8 mouse cellular contexts compared by ENCODE assay signal in the genomic region with DNA sequence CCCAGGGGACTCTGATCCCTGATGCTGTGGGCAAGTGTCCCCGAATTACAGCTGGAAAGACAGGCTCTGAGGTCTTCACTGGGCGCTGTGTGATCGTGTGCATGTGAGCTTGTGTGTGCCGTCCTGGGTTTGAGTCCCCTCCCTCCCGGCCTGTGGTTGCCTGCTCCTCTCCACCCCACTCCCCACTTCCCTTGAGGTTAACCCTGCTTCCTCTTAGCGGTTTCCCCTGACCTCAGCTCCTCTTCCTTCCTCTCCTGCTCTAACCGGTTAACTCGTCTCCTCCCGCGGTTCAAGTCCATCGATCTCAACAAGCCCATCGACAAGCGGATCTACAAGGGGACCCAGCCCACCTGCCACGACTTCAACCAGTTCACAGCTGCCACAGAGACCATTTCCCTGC. TPM values are rescaled to one million over a fixed set of nuclear protein-coding genes. Genes with fewer than 3 reads are reported as not detected.
DNase-seq lines count a peak whose midpoint lies in the region; ATAC-seq and TF ChIP-seq lines count a peak whose summit lies in the region.

No protein-coding gene starts in this region.

- no peak for TF ChIP-seq EP300 in stomach, postnatal 0 days (optimal IDR thresholded peaks at IDR 0.05)

- H3K36me3 ChIP-seq in stomach, embryonic 14.5 days (ENCODE audit: control insufficient read depth, insufficient read depth, low read length): peaks cover 44% of the 10 kb centered on the region
- peaks cover 20% of the 10 kb centered on the region for H3K36me3 ChIP-seq in stomach, postnatal 0 days (ENCODE audit: control insufficient read depth, insufficient read depth, low read length)
- peaks cover 52% of the 10 kb centered on the region for H3K36me3 ChIP-seq in heart, embryonic 10.5 days

- no peak for ATAC-seq in stomach, embryonic 14.5 days (ENCODE audit: insufficient number of reproducible peaks, insufficient read depth, low FRiP score, low read depth)
- no peak for ATAC-seq in stomach, postnatal 0 days (ENCODE audit: low FRiP score, low TSS enrichment)

- H3K9ac ChIP-seq in stomach, embryonic 14.5 days (replicated peaks; ENCODE audit: low read depth, low read length): no peak overlapping the region
- no peak overlapping the region for H3K9ac ChIP-seq in stomach, postnatal 0 days (ENCODE audit: low read length)

- peaks cover 26% of the 10 kb centered on the region for H3K4me1 ChIP-seq in stomach, embryonic 14.5 days (ENCODE audit: control insufficient read depth, insufficient read depth, low read length)
- H3K4me1 ChIP-seq in stomach, postnatal 0 days (replicated peaks; ENCODE audit: control insufficient read depth, insufficient read depth): no peaks in the 10 kb centered on the region; the same call in none of the 2 replicates
- H3K4me1 ChIP-seq in heart, embryonic 10.5 days: peaks cover 50% of the 10 kb centered on the region

- no peaks in the 10 kb centered on the region for H3K9me3 ChIP-seq in stomach, embryonic 14.5 days (ENCODE audit: control insufficient read depth, low read depth, low read length)
- no peaks in the 10 kb centered on the region for H3K9me3 ChIP-seq in stomach, postnatal 0 days (ENCODE audit: control insufficient read depth, low read length)
- H3K9me3 ChIP-seq in heart, embryonic 10.5 days: no peaks in the 10 kb centered on the region

- DNase-seq in stomach, postnatal 0 days (ENCODE audit: low spot score): no peak
- no peak for DNase-seq in heart, embryonic 10.5 days (ENCODE audit: low spot score)
- DNase-seq in liver: peak; percentile 52
- peak; percentile 76 for DNase-seq in naive thymus-derived CD4-positive, alpha-beta T cell, adult 2 months (ENCODE audit: low read depth)
- no peak for DNase-seq in left cerebral cortex, postnatal 4 days
- DNase-seq in adipocyte (ENCODE audit: low spot score): no peak
- DNase-seq in layer of hippocampus, adult 9-11 months: no peak

- H3K4me2 ChIP-seq in stomach, embryonic 14.5 days (replicated peaks; ENCODE audit: low read depth, low read length): peak overlapping the region; percentile 88; the same call in 1 of the 2 replicates
- no peak overlapping the region for H3K4me2 ChIP-seq in stomach, postnatal 0 days (replicated peaks; ENCODE audit: low read depth)

- intact Hi-C loops in left cerebral cortex, postnatal 4 days (cut with DNase I): no loop called here

- H3K27ac ChIP-seq in stomach, embryonic 14.5 days (ENCODE audit: low read length): no peak overlapping the region
- no peak overlapping the region for H3K27ac ChIP-seq in stomach, postnatal 0 days (replicated peaks)
- H3K27ac ChIP-seq in heart, embryonic 10.5 days: 0 out of 2 replicates have a peak overlapping the region, but pooled peaks have one; percentile 8

- TF ChIP-seq CTCF in stomach, postnatal 0 days (IDR thresholded peaks at IDR 0.05; ENCODE audit: low read depth): no peak

- no peaks in the 10 kb centered on the region for H3K27me3 ChIP-seq in stomach, embryonic 14.5 days (ENCODE audit: control insufficient read depth, insufficient read depth, low read length)
- no peaks in the 10 kb centered on the region for H3K27me3 ChIP-seq in stomach, postnatal 0 days (ENCODE audit: control insufficient read depth, insufficient read depth, low read length)
- H3K27me3 ChIP-seq in heart, embryonic 10.5 days (ENCODE audit: insufficient read depth, poor library complexity, severe bottlenecking): no peaks in the 10 kb centered on the region

- peak overlapping the region; percentile 98; the same call in 1 of the 2 replicates for H3K4me3 ChIP-seq in stomach, embryonic 14.5 days (ENCODE audit: low read depth, low read length)
- H3K4me3 ChIP-seq in stomach, postnatal 0 days (ENCODE audit: low read depth, low read length): no peak overlapping the region
- H3K4me3 ChIP-seq in heart, embryonic 10.5 days: peak overlapping the region; percentile 83

- WGBS in stomach, embryonic 14.5 days: 73% methylated on average over 14 of the region's 14 CpGs
- WGBS in stomach, postnatal 0 days: 65% methylated on average over 14 of the region's 14 CpGs
- 63% methylated on average over 14 of the region's 14 CpGs for WGBS in heart, embryonic 10.5 days

RNA-seq across cellular contexts. Expression of a gene that starts 1.7 kb away (rescaled TPM):
- polyA plus RNA-seq in stomach, embryonic 14.5 days (2014; fragmentation: Nextera tagmentation; extraction: Ambion mirVana): 14.3 and 16.8 TPM in 2 replicates
- polyA plus RNA-seq in stomach, postnatal 0 days (2015; fragmentation: Nextera tagmentation; extraction: Ambion mirVana): 4.5 and 7.0 TPM in 2 replicates
- 14.8 and 18.0 TPM in 2 replicates for polyA plus RNA-seq in heart, embryonic 10.5 days (2016; fragmentation: Nextera tagmentation; extraction: Ambion mirVana)
- 100 to 1,000 TPM; 147 to 151 TPM for total RNA-seq in left cerebral cortex, postnatal 4 days (2021)

RNA-seq across cellular contexts. Expression of a gene that starts 5.9 kb away (rescaled TPM):
- polyA plus RNA-seq in stomach, embryonic 14.5 days (2014; fragmentation: Nextera tagmentation; extraction: Ambion mirVana): 70.9 and 72.0 TPM in 2 replicates
- 91.3 and 103 TPM in 2 replicates for polyA plus RNA-seq in stomach, postnatal 0 days (2015; fragmentation: Nextera tagmentation; extraction: Ambion mirVana)
- polyA plus RNA-seq in heart, embryonic 10.5 days (2016; fragmentation: Nextera tagmentation; extraction: Ambion mirVana): 16.9 and 17.7 TPM in 2 replicates
- total RNA-seq in left cerebral cortex, postnatal 4 days (2021): 10 to 100 TPM; 45.3 to 46.5 TPM

RNA-seq across cellular contexts. Expression of a gene that starts 16.6 kb away (rescaled TPM):
- polyA plus RNA-seq in stomach, embryonic 14.5 days (2014; fragmentation: Nextera tagmentation; extraction: Ambion mirVana): 17.4 and 18.6 TPM in 2 replicates
- 6.1 and 7.7 TPM in 2 replicates for polyA plus RNA-seq in stomach, postnatal 0 days (2015; fragmentation: Nextera tagmentation; extraction: Ambion mirVana)
- 5.7 and 6.1 TPM in 2 replicates for polyA plus RNA-seq in heart, embryonic 10.5 days (2016; fragmentation: Nextera tagmentation; extraction: Ambion mirVana)
- total RNA-seq in left cerebral cortex, postnatal 4 days (2021): 1 to 10 TPM; 2.2 to 3.3 TPM

RNA-seq across cellular contexts. Expression of a gene that starts 23.3 kb away (rescaled TPM):
- polyA plus RNA-seq in stomach, embryonic 14.5 days (2014; fragmentation: Nextera tagmentation; extraction: Ambion mirVana): not detected in 2 replicates
- polyA plus RNA-seq in stomach, postnatal 0 days (2015; fragmentation: Nextera tagmentation; extraction: Ambion mirVana): not detected in 2 replicates
- polyA plus RNA-seq in heart, embryonic 10.5 days (2016; fragmentation: Nextera tagmentation; extraction: Ambion mirVana): not detected in 2 replicates
- under 1 TPM; 0.30 to 0.46 TPM for total RNA-seq in left cerebral cortex, postnatal 4 days (2021)

RNA-seq across cellular contexts. Expression of a gene that starts 40.4 kb away (rescaled TPM):
- 4.6 and 5.7 TPM in 2 replicates for polyA plus RNA-seq in stomach, embryonic 14.5 days (2014; fragmentation: Nextera tagmentation; extraction: Ambion mirVana)
- 0.72 and 0.76 TPM in 2 replicates for polyA plus RNA-seq in stomach, postnatal 0 days (2015; fragmentation: Nextera tagmentation; extraction: Ambion mirVana)
- polyA plus RNA-seq in heart, embryonic 10.5 days (2016; fragmentation: Nextera tagmentation; extraction: Ambion mirVana): 1.7 and 2.1 TPM in 2 replicates
- 10 to 100 TPM in 1 of 2 experiments, 1 to 10 TPM in 1; 9.4 to 11.0 TPM for total RNA-seq in left cerebral cortex, postnatal 4 days (2021)

Comparison
In these comparisons a context has a peak if more than half of its experiments do, and no peak if none do; other contexts are left out.
1. DNase-seq: peak in liver (single experiment) and naive thymus-derived CD4-positive, alpha-beta T cell, adult 2 months (single experiment); none in stomach, postnatal 0 days (single experiment), heart, embryonic 10.5 days (single experiment), left cerebral cortex, postnatal 4 days (single experiment), adipocyte (single experiment) and layer of hippocampus, adult 9-11 months (single experiment).